Mouse (Mus musculus) layer of hippocampus, postnatal 10 days (tissue): ENCODE data around the gene Rassf3. TPM values are rescaled to one million over a fixed set of nuclear protein-coding genes. Genes with fewer than 3 reads are reported as not detected.

Experiments used
- DNase-seq, 2 experiments: peaks; one replicate each; pipeline ENCODE4 v3.0.0; 2021; ENCODE audit warnings: low spot score in 2 of 2
- total RNA-seq, 2 experiments: library from RNA; stranded (reverse); gene quantifications; 2 replicates each; pipeline ENCODE4 v1.2.3; 2021

Gene Rassf3
- total RNA-seq, 2 experiments from 2014 or later, result 14.3 to 15.5 TPM

DNA sequence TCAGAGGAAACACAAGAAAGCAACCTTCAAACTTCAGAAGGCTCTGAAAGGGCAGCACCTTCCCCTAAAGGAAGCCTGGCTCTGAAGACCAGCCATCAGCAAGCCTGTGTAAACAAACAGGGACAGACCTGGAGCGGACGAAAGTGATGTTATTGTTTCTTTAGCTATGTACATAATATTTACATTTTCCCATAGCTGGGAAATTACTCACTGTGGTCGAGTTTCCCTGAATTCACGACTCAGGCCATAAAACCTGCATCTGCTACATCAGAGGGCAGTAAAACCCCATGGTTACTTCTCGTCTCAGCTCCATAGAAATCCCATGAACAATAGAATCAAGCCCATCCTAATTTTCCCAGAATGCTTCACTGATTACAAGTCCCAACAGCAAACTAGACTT is 11.1 kb downstream of the Rassf3 start:
- DNase-seq, result no peak

- peak in 1 of 2 experiments; percentile 35 for DNase-seq
These were observed 13.8 kb downstream of the Rassf3 start for GRCm38 (mm10) chr10:121462162-121462881.

- peak in 1 of 2 experiments; percentile 34 for DNase-seq
These were observed 14.6 kb downstream of the Rassf3 start for GRCm38 (mm10) chr10:121461404-121462161.

- no peak for DNase-seq
These were observed 16.9 kb downstream of the Rassf3 start for GRCm38 (mm10) chr10:121459124-121459853.

DNA sequence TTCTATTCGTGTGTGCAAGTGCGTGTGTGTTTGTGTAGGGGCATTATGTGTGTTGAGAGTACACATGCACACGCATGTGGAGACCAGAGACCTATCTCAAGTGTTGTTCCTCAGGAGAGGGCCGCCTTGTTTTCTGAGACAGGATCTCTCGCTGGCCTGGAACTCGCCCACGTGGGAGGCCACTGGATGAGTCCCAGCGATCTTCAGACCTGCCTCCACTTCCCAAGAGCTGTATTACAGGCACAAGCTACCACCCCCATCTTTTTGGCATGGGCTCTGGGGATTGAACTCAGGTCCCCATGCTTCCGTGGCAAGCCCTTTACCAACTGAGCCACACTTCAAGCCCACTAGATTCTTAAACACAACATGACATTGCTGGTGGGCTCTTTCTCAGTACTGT is 17.7 kb downstream of the Rassf3 start:
- DNase-seq, result no peak

DNA sequence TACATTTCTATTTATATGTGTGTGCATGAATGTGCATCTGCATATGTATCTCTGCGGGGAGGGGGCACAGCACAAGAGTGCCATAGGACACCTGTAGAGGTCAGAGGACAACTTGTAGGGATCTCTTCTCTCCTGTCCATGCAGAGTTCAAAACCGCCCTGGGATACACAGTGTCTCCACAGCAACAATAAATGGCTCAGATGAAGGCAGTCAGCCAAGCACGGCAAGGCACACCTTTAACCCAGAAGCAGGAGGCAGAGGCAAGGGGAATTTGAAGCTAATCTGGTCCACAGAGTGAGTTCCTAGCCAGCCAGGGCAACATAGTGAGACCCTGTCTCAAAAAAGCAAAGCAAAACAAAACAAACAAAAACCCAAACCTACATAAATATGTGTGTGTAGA is 18.8 kb downstream of the Rassf3 start:
- no peak for DNase-seq

DNA sequence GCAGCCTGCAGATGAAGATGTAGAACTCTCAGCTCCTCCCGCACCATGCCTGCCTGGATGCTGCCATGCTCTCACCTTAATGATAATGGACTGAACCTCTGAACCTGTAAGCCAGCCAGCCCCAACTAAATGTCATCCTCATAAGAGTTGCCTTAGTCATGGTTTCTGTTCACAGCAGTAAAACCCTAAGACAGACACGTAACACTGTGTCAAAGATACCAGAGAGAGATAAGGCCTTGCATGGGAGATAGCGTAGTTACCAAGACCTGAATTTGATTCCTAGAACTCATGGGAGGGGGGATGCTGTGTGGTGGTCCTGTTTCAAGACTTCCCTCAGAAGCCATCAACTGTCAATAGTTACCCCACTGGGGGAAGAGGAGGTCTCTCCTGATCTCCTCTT is 20.6 kb downstream of the Rassf3 start:
- DNase-seq, result no peak

DNA sequence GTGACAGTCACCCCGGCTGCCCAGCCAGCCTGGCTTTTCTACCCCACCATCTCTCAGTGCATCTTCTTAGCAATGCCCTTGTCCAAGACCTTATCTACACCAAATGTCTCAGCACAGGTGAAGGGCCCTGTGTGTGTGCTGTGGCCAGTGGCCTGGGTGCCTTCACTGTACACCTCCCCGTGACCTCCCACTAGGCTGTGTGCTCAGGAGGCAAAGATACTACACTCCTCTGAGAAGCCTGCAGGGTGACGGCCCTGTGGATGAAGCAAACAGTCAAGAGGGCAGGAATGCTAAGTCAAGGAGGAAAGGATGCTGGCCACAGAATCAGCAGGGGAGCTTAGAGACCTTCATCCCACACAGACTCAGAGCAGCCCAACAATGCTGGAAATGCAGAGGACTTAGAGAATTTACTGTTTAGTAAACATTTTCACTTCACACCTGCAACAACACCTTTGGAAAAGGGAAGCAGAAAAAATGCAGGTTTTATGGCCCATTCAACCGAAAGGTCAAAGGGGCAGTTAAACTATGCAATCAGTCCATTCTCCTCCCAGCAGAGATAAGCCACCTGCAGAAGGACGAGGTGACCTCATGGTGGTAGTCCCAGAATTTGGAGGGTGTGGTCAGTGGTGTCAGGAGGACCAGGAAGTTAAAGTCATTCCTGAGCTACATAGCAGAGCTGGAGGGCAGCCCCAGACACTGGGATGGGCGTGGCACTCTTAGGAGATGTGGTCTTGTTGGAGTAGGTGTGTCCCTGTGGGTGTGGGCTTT is 21.3 kb downstream of the Rassf3 start:
- DNase-seq, result no peak

GRCm38 (mm10) chr10:121454033-121454432 is 22.1 kb downstream of the Rassf3 start:
- DNase-seq, result no peak

- DNase-seq, result no peak
These were observed 30.3 kb downstream of the Rassf3 start for GRCm38 (mm10) chr10:121445808-121446207.

- no peak for DNase-seq
These were observed 31.9 kb downstream of the Rassf3 start for GRCm38 (mm10) chr10:121444198-121444597.

DNA sequence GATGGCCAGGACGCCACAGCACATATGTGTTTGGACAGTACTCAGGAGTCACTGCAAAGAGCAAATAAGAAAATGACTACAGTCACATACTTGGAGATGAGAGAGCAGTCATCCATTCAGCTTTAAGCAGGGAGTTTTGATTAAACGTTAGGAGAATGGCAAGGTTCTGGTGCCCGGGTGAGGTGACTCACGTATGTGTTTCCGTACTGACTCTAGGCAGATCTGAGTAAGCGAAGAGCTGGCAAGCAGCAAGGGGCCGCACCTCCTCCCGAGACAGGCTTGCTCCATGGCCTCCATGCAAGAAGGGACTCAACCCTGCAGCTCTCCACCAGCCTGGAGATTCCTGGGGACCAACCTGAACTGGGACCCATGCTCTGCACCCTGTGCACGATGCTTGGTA is 32.4 kb downstream of the Rassf3 start:
- DNase-seq, result no peak

DNA sequence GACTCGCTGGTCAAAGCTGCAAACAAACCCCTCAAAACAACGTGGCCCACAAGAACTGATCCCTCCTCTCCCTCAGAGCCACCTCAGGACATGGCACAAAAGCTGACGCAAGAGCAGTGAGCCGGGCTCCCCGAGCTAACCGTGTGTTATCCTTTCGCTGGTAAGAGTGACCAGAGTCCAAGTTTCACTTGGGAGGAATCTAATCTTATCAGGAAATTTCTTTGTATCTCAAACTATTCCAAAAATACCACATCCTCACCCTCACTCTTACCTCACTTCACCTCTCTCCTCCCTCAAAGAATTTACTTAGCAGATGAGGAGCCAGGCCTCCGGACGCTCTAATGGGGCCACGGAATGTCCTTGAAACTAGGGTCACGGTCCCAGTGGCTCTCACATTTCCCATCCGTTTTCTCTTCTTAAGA is 36.8 kb downstream of the Rassf3 start:
- no peak for DNase-seq

GRCm38 (mm10) chr10:121438109-121438508 is 38.0 kb downstream of the Rassf3 start:
- no peak for DNase-seq

DNA sequence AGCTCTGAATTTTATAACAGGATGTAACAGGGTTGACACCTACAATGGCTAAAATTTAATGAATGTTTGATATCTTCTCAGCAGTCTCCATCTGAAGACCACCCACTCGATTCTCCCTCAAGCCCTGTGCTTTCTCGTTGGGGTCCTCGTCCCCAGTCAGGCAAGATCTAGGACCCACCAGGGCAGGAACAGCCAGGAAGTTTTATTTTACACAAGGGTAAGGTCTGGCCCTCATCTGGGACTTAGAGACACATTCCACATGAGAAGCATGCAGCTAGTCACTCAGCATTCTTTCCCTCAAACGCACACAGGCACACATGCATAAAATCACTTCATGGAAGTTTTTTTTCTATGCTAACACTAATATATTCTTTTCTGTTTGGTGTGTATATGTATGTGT is 39.5 kb downstream of the Rassf3 start:
- no peak for DNase-seq

- DNase-seq, result no peak
These were observed 39.9 kb downstream of the Rassf3 start for GRCm38 (mm10) chr10:121436258-121436645.

DNA sequence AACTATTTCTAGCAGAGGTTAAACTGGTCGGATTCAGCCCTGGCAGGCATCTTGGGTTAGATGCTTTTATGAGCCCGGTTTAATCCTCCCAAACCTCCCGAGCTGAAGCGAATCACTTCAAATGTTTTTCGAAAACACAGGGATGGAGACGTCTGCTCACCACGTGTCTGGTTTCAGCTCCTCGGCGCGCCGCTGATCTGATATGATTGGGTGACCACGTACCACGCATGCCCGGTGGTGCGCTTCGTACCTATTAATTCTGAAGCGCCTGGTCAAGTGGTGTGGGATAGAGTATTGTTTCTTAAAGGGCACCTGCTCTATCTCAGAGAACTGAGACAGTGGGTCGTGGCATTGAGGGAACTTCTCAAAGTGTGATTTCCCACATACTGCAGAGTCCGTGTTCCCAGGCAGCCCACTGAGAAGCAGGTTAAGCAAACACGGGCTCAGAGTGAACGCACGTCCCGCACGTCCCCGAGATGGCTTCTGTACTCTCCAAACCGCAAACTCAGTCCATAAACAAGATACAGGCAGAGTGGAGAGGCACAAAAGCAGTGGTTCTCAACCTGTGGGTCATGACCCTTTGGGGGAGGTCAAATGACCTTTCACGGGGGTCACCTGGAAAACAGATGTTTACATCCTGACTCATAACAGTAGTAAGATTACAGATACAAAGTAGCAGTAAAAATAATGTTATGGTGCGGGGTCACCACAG is 40.4 kb downstream of the Rassf3 start:
- no peak for DNase-seq

- no peak for DNase-seq
These were observed 41.6 kb downstream of the Rassf3 start for GRCm38 (mm10) chr10:121434441-121435103.

GRCm38 (mm10) chr10:121432635-121433280 is 43.4 kb downstream of the Rassf3 start:
- DNase-seq, result no peak
